Mouse (Mus musculus) olfactory bulb, adult 2 months (tissue): ENCODE results near the gene Chpf.

Source experiments
- CTCF ChIP-seq: fragments of 200-500 bp; IDR thresholded peaks from 2 replicates; pipeline ENCODE4 v1.5.1; 2012; ENCODE audit warnings: low read depth, mild to moderate bottlenecking, low read length, moderate library complexity; ENCODE audit not compliant: insufficient read depth
- POLR2A ChIP-seq: fragments of 200-500 bp; IDR thresholded peaks from 2 replicates; pipeline ENCODE4 v1.6.1; 2012; ENCODE audit warnings: mild to moderate bottlenecking, low read depth, low read length, moderate library complexity; ENCODE audit not compliant: insufficient read depth

- TF ChIP-seq CTCF = no peak
- no peak for TF ChIP-seq POLR2A
These were observed 9.8 kb downstream of the Chpf start for GRCm38 (mm10) chr1:75469287-75469825.
